Mouse (Mus musculus) spleen, adult 12 weeks (tissue): ENCODE data around the gene Gdf1.

Experiments used
- DNase-seq: peaks from one replicate; pipeline ENCODE4 v3.0.0; 2022; ENCODE audit warnings: low spot score

Gdf1 gene

GRCm38 (mm10) chr8:70330741-70331364 lies 1.2 kb downstream of the Gdf1 start:
- DNase-seq: no peak

- no peak for DNase-seq
Observed at GRCm38 (mm10) chr8:70331526-70331925, 1.9 kb downstream of the Gdf1 start.

GRCm38 (mm10) chr8:70332070-70332877 lies 2.7 kb downstream of the Gdf1 start:
- DNase-seq: no peak

- DNase-seq: no peak
Observed at GRCm38 (mm10) chr8:70332878-70333202, 3.2 kb downstream of the Gdf1 start.

- DNase-seq: no peak
Observed at GRCm38 (mm10) chr8:70338931-70339330, 9.3 kb downstream of the Gdf1 start.

GRCm38 (mm10) chr8:70340659-70341058 lies 11.0 kb downstream of the Gdf1 start:
- DNase-seq: no peak

GRCm38 (mm10) chr8:70342007-70342406 lies 12.4 kb downstream of the Gdf1 start:
- DNase-seq: no peak

- no peak for DNase-seq
Observed at GRCm38 (mm10) chr8:70343076-70343475, 13.5 kb downstream of the Gdf1 start.

GRCm38 (mm10) chr8:70343696-70344095 lies 14.1 kb downstream of the Gdf1 start:
- DNase-seq: no peak

- no peak for DNase-seq
Observed at GRCm38 (mm10) chr8:70344279-70344678, 14.7 kb downstream of the Gdf1 start.

- DNase-seq: no peak
Observed at GRCm38 (mm10) chr8:70347443-70347842, 17.8 kb downstream of the Gdf1 start.

- DNase-seq: no peak
Observed at GRCm38 (mm10) chr8:70347860-70348420, 18.3 kb downstream of the Gdf1 start.

GRCm38 (mm10) chr8:70351035-70351999 lies 21.7 kb downstream of the Gdf1 start:
- DNase-seq: no peak

- DNase-seq: no peak
Observed at GRCm38 (mm10) chr8:70352000-70352384, 22.4 kb downstream of the Gdf1 start.

GRCm38 (mm10) chr8:70352657-70353151 lies 23.1 kb downstream of the Gdf1 start:
- peak; percentile 60 for DNase-seq

GRCm38 (mm10) chr8:70353194-70353817 lies 23.7 kb downstream of the Gdf1 start, which contains the start of gene Upf1:
TSS of gene Upf1 (minus strand) at chr8:70353278.
- peak; percentile 99 for DNase-seq

GRCm38 (mm10) chr8:70354004-70354403 lies 24.4 kb downstream of the Gdf1 start:
- DNase-seq: no peak

GRCm38 (mm10) chr8:70356111-70356510 lies 26.5 kb downstream of the Gdf1 start:
- DNase-seq: no peak

GRCm38 (mm10) chr8:70359411-70359810 lies 29.8 kb downstream of the Gdf1 start:
- DNase-seq: no peak

- no peak for DNase-seq
Observed at GRCm38 (mm10) chr8:70360769-70361168, 31.2 kb downstream of the Gdf1 start.

GRCm38 (mm10) chr8:70361484-70362032 lies 31.9 kb downstream of the Gdf1 start:
- no peak for DNase-seq
